Mouse (Mus musculus): ENCODE data around the gene Cnr2. TPM values are rescaled to one million over a fixed set of nuclear protein-coding genes. Genes with fewer than 3 reads are reported as not detected.

Gene Cnr2
- 0.43 and 0.56 TPM in 2 replicates for polyA plus RNA-seq (2012; rRNA removed)

DNA sequence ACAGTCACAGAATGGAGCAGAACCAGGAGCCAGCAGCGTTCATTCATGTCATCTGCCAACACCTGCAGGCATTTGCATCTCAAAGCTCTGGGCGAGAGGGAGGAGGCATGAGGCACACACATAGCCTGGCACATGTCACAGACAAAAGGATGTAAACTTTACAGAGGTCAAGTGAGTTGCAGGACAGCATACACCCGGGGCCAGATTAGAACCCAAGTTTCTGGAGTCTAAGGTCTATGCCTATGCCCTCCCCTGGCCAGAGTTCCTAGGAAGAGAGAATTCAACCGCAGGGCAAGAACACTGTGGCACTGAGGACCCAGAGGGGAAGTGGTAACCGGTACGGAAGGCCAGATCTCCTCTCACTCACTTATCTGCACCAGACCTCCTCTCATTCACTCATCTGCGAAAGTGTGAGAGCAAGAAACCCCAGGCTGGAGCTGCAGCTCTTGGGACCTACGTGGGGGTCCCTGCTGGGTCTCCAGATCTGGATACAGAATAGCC lies at the start of gene Cnr2:
Gene Cnr2 (plus strand): TSS at position 324 of the 501 bp plus-strand sequence.
- DNase-seq (ENCODE audit: low spot score) = no peak

DNA sequence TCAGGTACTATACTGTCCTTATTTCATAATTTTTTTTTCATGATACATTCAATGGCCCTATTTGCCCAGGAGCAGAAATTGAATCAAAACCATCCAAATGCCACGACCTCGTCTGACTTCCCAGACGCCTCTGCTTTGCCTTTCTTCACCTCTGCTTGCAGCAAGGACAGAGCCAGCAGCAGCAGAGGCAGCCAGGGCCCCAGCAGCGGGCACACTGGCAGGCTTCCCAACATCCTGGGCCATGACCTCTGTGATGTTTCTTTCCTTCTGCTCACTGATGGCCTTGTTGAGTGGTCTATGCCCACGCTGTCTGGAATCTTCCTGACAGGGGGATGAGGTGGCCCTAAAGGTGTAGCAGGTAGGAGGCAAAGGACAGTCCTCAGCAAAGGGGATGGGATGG lies 47.6 kb upstream of the Cnr2 start:
- no peak for DNase-seq (ENCODE audit: low spot score)

DNA sequence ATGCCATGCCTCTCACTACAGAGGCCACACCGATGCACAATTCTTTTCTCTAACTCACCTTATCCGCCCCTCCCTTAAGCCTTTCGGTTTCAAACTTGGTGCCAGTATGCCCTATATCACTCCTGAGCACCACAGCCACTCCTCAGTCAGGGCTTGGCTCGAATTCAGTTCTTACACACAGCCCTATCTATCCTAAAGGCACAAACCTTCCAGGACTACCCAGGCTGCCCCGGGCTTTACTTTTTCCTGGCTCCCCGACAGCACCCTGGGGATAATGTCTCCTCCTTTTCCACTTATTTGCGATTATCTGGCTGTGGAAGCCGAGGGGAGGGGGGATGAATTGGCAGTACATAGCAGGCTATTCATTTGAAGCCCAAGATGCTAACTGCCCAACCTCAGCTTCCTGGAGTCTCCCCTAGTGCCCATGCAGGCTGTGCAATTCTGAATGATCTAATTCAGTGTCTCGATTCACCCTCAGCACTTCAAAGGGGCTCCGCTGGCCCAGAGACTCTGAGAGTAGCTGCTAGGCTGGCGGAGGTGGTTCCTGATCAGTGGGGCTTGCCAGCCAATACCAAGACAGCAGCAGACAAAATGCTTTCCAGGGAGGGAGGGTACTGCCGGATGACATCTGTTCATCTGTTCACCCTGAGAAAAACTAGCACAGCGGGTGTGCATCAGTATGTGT lies 44.6 kb upstream of the Cnr2 start:
- DNase-seq (ENCODE audit: low spot score) = no peak

DNA sequence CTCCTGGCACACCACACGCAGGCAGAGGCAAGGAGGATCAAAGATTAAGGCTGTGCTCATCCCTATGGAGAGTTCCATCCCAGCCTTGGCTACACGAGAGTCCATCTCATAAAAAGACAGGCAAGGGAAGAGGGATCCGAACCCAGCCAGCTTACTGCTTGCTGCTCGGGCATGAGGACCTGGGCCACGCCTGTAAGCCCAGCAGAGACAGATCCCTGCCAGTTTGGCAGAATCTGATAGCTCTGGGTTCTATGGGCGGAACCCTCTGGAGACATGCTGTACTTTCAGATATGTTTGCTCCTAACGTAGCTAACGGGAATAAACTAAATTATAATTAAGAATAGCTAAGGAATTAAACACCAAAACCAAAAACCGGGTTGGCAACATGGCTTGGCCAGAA lies 43.3 kb upstream of the Cnr2 start:
- DNase-seq (ENCODE audit: low spot score) = no peak

DNA sequence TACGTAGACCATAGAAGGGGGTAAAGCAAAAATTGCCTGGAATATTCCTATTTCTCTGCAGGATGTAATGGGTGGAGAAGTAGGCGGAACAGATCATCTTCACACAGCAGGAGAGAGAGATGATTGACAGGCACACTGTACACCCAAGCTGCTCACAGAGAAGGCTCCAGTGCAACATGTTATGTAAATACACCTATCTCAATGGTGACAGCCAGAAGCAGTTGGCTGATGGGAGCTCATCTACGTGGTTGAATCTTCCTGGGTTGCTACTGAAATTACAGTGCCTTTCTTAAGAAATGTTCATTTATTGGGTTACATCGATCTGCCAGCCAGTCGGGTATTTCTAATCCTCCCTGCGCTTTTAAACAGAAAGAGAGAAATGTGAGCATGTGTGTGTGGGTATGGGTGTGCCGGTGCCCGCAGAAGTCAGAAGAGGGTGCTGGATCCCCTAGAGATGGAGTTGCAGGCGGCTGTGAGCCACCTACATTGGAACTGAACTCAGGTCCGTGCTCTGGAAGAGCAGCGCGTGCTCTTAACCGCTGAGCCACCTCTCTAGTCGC lies 41.1 kb upstream of the Cnr2 start:
- DNase-seq (ENCODE audit: low spot score) = no peak

DNA sequence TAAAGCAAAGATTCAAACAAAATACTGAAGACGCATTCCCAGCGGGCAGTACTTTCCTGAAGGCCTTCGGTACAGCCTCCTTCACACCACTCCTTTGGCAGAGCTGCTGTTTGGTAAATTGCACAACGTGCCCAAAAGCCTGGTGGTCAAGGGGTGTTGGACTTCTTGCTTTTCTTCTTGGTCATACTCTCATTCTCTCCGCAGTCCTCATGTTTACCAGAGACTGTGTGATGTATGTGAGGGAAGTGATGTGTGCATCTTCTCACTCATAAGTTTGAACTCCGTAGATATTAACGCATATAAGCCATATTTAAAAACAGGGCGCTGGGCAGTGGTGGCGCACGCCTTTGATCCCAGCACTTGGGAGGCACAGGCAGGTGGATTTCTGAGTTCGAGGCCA lies 40.6 kb upstream of the Cnr2 start:
- no peak for DNase-seq (ENCODE audit: low spot score)

DNA sequence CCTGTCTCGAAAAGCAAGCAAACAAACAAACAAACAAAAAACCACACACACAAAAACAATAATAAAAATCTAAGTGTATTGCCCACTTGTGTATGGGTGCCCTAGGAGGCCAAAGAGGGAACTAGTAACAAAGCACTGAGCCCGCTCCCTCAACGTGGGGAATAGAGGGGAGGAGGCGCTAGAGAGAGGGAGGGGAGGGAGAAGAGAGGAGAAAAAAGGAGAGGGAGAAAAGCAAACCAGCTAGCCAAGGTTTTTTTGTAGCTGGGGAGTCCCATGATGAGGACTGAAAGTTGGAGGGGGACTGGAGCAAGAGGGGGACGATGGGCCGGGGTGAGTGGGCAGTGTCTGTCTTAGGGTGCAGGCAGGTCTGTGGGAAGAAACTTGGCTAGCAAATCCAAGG lies 40.1 kb upstream of the Cnr2 start:
- DNase-seq (ENCODE audit: low spot score) = no peak

DNA sequence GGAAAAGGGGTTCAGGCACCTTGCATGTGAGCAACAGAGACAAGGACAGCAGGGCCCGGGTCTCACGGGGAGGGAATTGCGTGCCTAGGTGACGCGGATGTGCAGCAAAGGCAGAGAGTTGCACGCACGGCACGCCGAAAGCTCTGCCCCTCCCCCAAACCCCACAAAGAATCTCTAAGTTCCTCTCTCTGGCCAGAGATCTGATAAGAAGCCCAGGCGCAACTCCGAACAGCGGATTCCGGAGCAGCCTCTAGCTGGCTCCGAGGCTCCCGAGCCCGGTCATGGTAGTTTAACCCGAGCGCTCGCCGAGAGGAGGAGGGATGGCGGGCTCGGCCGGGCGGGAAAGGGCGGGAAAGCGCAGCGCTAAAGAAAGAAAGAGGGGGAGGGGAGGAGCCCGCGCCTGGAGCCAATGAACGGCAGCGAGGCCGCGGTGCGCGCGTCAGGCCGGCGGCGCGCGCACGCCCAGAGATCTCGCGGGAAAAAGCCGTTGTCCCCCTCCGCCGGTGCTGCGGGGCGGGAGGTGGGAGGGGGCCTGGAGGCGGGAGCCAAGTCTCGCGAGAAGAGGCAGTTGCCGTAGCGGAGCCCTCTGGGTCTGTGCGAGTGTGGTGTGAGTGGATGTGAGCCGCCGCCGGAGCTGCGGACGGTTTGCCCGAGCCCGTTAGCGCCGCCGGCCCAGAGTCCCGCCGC lies 39.5 kb upstream of the Cnr2 start, which contains the start of gene Srsf10:
Gene Srsf10 (plus strand): TSS at position 212 of the 687 bp plus-strand sequence.
- DNase-seq (ENCODE audit: low spot score) = peak; percentile 95

DNA sequence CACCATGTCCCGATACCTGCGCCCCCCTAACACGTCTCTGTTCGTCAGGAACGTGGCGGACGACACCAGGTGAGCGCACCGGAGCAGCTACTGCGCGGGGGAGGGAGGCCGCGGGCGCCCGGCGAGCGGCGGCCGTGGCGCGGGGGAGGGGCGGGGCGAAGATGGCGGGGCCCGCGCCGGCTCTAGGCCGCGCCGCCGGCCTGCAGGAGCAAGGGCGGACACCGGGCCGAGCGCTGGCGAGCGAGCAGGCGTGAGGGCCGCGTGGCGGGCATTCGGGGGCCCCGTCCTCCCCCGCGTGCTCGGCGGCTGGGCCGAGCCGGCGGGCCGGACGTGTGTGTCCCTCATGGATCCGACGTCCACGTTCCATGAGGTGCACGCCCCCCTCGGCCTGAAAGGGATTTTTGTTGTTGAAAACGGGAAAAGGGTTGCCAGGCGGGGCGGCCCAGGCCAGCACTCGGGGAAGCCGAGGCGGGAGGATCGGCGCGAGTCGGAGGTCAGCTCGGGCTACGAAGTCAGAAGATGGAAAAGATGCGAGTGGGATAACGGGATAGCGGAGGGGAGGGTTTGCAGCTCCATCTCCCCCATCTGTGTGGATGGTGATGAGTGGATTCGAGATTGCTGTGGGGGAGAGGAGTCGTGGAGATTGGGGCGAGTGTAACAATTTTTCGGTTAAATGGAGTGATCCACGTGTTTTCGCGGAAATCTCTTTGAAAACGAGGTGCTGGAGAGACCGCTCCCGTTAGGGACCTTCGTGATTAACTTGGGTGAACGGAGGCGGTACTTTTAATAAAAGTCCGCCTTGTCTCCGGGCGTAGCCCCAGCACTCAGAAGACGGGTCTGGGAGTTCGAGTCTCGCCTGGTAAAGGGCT lies 38.7 kb upstream of the Cnr2 start:
- DNase-seq (ENCODE audit: low spot score) = peak; percentile 52

DNA sequence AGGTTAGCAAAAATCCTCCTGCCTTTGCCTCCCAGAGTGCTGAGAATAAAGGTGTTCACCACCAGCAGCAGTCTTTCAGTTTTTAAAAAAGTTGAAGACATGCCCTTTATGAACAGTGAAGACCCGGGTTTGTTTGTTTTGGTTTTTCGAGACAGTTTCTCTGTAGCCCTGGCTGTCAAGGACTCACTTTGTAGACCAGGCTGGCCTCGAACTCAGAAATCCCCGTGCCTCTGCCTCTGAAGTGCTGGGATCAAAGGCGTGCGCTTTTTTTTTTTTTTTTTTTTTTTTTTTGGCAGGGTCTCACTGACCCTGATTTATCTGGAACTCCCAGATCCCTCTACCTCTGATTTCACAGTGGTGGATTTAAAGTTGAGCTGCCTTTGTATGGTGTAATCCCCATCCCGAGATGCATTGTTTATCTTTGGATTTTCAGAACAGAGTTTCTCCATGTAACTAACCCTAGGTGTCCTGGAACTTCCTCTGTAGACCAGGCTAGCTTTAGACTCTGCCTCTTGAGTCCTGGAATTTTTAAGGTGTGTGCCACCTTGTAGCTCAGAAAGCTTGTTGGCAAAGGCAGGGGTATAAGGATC lies 37.5 kb upstream of the Cnr2 start:
- no peak for DNase-seq (ENCODE audit: low spot score)

DNA sequence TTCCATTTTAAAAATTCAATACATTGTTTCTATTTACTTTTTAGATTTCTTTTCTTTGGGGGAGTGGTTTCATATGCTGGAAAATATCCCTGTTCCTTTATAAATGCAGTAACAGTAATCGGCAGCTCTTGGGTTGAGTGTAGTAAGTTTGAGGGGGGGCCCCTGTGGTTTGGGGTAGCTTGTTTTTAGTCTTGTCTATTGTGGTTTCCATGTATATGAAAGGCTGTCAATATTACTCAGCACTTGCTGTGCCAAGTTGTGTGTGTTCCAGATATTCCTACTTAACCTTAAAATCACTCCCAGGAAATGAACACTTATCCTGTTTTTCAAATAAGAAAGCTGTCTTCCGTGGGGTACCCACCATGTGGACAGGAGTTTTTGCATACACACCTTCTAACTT lies 26.2 kb upstream of the Cnr2 start:
- DNase-seq (ENCODE audit: low spot score) = no peak

DNA sequence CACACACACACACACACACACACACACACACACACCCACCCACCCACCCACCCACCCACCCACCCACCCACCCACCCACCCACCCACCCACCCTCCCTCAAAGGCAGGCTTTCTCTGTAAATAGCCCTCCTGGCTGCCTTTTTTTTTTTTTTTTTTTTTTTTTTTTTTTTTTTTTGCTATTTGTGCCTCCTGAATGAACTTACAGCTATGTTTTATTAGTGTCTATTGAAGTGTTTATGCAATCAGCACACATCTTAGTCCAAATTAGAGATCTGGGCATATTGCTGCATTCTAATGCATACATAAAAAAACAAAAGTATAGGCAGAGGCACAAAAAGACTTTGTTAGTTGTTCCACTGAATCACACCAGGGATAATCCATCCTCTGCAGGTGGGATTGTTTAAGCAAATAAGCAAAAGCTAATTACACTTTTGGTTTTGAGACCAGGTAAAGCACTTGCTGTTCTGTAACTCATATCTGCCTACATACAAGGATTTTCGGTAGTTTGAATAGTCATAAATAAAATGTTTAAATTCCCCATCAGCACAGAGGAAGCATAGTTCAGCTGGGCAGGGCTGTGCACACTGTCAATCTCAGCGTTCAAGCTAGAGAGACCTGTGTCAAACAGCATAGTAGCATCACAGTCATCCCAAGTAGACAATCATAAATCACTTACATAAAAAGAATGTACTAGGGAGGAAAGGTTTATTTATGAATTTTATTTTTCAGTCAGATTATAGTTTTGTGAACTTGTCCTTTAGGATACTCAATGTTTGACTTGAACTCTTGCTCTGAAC lies 24.8 kb upstream of the Cnr2 start:
- DNase-seq (ENCODE audit: low spot score) = no peak

DNA sequence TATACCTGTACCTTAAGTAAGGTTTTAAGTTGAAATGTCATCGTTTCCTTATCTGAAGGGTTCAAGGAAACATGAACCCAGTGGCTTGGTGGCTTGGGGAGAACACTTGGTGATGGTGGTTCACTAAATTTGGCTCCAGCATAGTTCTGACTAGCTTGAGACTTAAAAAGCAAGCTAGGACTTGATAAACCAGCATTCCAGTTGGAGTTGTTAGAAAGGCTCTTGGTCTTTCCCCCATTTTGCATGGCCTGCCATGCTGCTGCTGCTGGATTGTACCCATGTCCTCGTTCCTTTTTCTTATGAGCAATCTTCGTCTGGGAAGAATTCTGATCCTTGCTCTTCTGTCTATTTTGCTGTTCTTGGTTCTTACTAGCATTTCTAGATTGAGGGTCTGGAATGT lies 23.2 kb upstream of the Cnr2 start:
- DNase-seq (ENCODE audit: low spot score) = no peak

DNA sequence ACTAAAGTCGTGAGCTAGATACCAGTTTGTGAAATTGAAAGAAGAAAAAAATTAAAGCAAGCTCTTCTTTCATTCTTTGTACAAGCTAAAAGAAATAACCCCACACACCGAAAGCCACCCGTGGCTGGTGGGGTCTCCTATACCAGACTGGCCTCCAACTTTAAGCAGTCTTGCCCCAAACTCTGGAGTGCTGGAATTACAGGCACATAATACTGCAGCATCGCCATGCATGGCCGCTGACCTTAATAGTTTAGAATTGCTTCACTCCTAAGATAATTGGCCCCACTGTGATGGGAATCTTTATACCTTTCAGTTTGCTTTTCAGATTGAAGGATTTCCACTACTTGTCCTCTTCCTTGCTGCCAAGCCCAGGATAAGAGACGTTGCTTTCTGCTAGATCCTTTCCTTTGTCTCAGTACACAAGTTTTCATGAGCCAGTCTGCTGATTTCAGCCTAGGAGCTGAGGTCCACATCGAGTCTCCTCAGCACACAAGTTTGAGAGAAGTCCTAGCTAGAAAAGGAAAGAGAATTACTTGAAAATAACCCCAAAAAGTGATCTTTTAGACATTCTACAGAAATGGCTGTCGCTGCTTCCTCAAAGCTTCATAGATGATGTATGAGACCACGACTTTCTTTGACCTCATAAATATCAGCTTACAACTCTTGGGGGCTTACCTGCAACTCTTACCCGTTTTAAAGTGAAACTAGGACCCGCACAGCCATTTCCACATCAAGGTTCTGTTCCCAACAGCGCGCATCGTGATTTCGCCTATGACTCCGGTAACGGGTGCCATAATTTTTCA lies 22.4 kb upstream of the Cnr2 start:
- DNase-seq (ENCODE audit: low spot score) = no peak

DNA sequence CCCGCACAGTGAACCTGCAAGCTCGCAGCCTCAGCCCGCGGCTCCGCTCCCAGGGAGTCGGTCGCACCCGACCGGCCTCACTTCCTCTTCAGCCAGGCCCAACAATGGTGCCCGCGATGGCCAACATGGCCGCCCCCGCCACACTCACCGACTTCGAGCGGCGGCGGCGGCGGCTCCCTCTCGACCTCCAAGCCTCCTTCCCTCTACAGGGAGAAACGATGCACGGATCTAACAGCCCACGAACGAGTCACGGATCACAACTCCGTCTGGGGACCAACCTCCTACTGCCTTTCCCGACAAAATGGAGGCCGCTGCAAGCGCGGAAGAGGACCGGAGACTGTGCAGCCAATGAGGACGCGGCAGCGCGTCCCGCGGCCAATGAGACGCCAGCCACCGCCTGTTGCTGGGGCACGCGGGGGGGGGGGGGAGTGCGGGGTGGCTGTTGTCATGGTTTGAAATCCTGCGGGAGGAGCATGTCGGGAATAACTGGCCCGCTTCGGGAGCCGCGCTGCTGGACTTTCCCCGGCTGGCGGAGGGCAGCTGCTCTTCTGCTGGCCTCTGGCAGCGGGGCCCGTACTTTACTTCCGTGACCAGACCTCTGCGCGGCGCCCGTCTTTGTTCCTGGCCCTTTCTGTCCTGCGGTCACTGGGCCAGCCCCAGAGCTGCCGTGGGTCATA lies 21.5 kb upstream of the Cnr2 start, which contains the start of gene Pnrc2:
Gene Pnrc2 (minus strand): TSS at position 325 of the 677 bp plus-strand sequence.
- DNase-seq (ENCODE audit: low spot score) = peak; percentile 90

DNA sequence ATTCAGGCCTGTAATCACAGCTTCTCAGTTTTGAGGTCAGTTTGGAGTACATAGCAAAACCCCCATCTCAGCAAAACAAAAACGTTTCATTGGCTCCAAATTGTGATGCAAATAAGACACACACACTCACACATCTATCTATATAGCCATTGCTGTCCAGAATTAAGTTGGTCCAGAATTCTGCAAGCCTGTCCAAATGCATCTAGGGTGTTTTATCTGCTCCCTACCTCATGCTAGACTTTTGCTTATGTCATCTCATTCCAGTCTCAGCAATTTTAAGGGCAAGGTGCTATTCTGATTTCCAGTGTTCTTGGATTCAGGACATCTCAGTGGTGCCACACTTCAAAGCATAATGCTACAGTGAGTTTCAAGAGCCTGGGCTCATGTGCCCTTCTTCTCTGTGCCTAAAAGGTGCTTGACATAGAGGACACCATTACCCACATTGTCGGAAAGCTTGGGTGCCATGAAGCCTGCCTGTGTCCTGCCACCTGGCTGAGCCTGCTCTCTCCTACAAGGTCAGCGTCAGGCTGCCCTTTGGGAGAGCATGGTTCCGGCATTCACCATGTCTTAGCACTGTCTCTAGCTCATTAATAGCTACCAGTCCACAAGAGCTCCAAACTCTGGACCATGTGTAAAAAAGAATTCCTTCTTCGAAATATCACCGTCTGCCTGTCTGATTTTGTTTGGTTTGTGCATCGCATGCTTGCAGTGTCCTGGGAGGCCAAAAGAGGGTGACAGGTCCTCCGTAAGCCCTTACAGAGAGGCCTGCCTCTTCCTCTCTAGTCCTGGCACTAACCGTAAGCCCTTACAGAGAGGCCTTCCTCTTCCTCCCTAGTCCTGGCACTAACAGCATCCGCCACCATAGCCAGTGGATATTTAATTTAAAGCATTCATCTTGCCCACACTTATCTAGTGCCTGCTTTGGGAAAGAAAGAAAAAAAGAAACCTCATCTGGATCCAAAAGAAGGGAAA lies 20.3 kb upstream of the Cnr2 start:
- no peak for DNase-seq (ENCODE audit: low spot score)

DNA sequence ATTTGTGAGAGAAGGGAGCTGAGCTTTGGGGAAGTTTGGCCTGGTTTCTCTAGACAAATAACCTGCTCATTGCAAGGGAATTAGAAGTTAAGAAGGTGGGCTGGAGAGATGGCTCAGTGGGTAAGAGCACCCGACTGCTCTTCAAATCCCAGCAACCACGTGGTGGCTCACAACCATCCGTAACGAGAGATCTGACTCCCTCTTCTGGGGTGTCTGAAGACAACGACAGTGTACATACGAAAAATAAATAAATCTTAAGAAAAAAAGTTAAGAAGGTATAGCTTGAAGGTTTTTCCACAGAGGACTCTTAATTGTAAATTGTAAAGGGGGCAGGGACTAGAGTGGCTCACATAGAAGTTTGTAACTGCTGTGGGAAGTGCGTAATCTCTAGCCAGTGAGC lies 19.6 kb upstream of the Cnr2 start:
- DNase-seq (ENCODE audit: low spot score) = no peak

DNA sequence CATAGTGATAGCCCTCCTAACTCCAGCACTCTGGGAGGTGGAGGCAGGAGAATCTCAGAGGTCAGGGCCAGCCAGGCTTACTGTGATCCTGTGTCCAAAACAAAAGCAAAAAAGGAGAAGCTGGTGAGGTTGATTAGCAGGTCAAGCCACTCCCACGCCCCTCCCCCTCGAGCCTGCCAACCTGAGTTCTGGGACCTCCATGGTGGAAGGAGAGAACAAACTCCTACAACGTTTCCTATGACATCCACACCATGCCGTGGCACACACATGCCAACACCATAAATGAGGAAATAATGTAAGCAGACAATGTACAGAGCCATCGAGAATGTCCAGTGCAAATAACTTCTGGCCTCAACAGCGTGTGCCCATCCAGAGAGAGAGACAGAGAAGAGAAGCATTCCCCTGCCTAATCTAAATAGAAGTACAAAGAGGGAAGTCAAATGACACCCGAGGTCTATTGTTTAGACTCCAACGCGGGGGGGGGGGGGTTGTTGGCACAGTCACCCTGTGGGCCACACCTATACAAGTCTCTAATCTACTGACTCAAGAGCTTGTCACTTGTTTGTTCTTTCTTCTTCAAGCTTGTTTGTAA lies 19.1 kb upstream of the Cnr2 start:
- no peak for DNase-seq (ENCODE audit: low spot score)

Data from urinary bladder, adult 2 months (tissue).